Mouse (Mus musculus) hindbrain, embryonic 12.5 days (tissue): Measurements from ENCODE around the gene Ggact. TPM values are rescaled to one million over a fixed set of nuclear protein-coding genes. Genes with fewer than 3 reads are reported as not detected.
A peak's percentile ranks its signal among the peaks of the same experiment; 100 is the strongest.

Experiments used
- ATAC-seq: fragments of 200-750 bp; cut with Nextera tagmentation; 2 replicates; pipeline ENCODE4 v1.8.0; 2017; ENCODE audit warnings: moderate TSS enrichment; ENCODE audit not compliant: low FRiP score
- H3K27ac ChIP-seq: fragments of 300-500 bp; sonication (generic); 2 replicates; pipeline ENCODE4 v1.5.1; 2016; ENCODE audit warnings: mild to moderate bottlenecking
- H3K27me3 ChIP-seq: fragments of 300-500 bp; sonication (generic); 2 replicates; pipeline ENCODE4 v1.6.1; 2016; ENCODE audit warnings: mild to moderate bottlenecking
- H3K36me3 ChIP-seq: fragments of 300-500 bp; sonication (generic); 2 replicates; pipeline ENCODE4 v1.6.1; 2016; ENCODE audit warnings: mild to moderate bottlenecking
- H3K4me1 ChIP-seq: fragments of 300-500 bp; sonication (generic); 2 replicates; pipeline ENCODE4 v1.6.1; 2016
- H3K4me2 ChIP-seq: fragments of 300-500 bp; sonication (generic); replicated peaks from 2 replicates; pipeline ENCODE4 v1.6.1; 2016; ENCODE audit warnings: mild to moderate bottlenecking
- H3K4me3 ChIP-seq: fragments of 300-500 bp; sonication (generic); 2 replicates; pipeline ENCODE4 v1.5.1; 2016; ENCODE audit warnings: mild to moderate bottlenecking
- H3K9ac ChIP-seq: fragments of 300-500 bp; sonication (generic); 2 replicates; pipeline ENCODE4 v1.6.1; 2016; ENCODE audit warnings: mild to moderate bottlenecking, moderate library complexity
- H3K9me3 ChIP-seq: fragments of 300-500 bp; sonication (generic); replicated peaks from 2 replicates; pipeline ENCODE4 v1.6.1; 2016; ENCODE audit warnings: mild to moderate bottlenecking
- WGBS: fragments of 180-500 bp; shearing (Covaris S2); methylation state at CpG from one replicate; pipeline ENCODE4 v1.1.7; 2016; 5-methylcytosine and 5-hydroxymethylcytosine counted together
- polyA plus RNA-seq: library from polyadenylated mRNA; unstranded; fragments of >200 nt; fragmentation: Nextera tagmentation; extraction: Ambion mirVana; gene quantifications from 2 replicates; pipeline ENCODE4 v1.2.1, GENCODE M21; 2016

Ggact gene
- polyA plus RNA-seq, 1 experiment from 2014 or later: 8.6 TPM

- no peak overlapping the region for H3K9ac ChIP-seq
- H3K9me3 ChIP-seq: no peaks in the 10 kb centered on the region
- no peaks in the 10 kb centered on the region for H3K36me3 ChIP-seq
- H3K27me3 ChIP-seq: peaks cover 7% of the 10 kb centered on the region
- H3K4me1 ChIP-seq: peaks cover 25% of the 10 kb centered on the region
- ATAC-seq: no peak
- H3K27ac ChIP-seq: no peak overlapping the region
- 80% methylated on average over 3 of the region's 3 CpGs for WGBS
- H3K4me3 ChIP-seq: no peak overlapping the region
- no peak overlapping the region for H3K4me2 ChIP-seq
Measured at GRCm38 (mm10) chr14:122877787-122878186, 35.8 kb downstream of the Ggact start.

GRCm38 (mm10) chr14:122876723-122877122 is 36.8 kb downstream of the Ggact start:
- Histone ChIP-seq H3K9ac (no peak overlapping the region), H3K4me1 (peaks cover 24% of the 10 kb centered on the region), H3K9me3 (no peaks in the 10 kb centered on the region), H3K27me3 (peaks cover 7% of the 10 kb centered on the region), H3K36me3 (no peaks in the 10 kb centered on the region), H3K4me3 (no peak overlapping the region), H3K4me2 (no peak overlapping the region), H3K27ac (no peak overlapping the region)
- WGBS: 67% methylated on average over 7 of the region's 7 CpGs
- no peak for ATAC-seq

GRCm38 (mm10) chr14:122876163-122876562 is 37.4 kb downstream of the Ggact start:
- Histone ChIP-seq H3K9ac (no peak overlapping the region), H3K27me3 (peaks cover 7% of the 10 kb centered on the region), H3K9me3 (no peaks in the 10 kb centered on the region), H3K4me2 (no peak overlapping the region), H3K36me3 (no peaks in the 10 kb centered on the region), H3K4me1 (peaks cover 20% of the 10 kb centered on the region), H3K4me3 (no peak overlapping the region), H3K27ac (no peak overlapping the region)
- ATAC-seq: peak; percentile 89
- WGBS: 4% methylated on average over 6 of the region's 6 CpGs

- 0 out of 2 replicates have a peak overlapping the region, but pooled peaks have one; percentile 19 for H3K27ac ChIP-seq
- peaks cover 20% of the 10 kb centered on the region for H3K4me1 ChIP-seq
- no peaks in the 10 kb centered on the region for H3K36me3 ChIP-seq
- H3K4me2 ChIP-seq: no peak overlapping the region
- ATAC-seq: peak; percentile 33; the same call in 1 of the 2 replicates
- H3K27me3 ChIP-seq: peaks cover 7% of the 10 kb centered on the region
- no peaks in the 10 kb centered on the region for H3K9me3 ChIP-seq
- H3K4me3 ChIP-seq: no peak overlapping the region
- WGBS: 35% methylated on average over 6 of the region's 6 CpGs
- H3K9ac ChIP-seq: no peak overlapping the region
Measured at GRCm38 (mm10) chr14:122875636-122876035, 37.9 kb downstream of the Ggact start.

- no peak overlapping the region for H3K4me2 ChIP-seq
- peak overlapping the region; percentile 40; the same call in 1 of the 2 replicates for H3K27ac ChIP-seq
- H3K27me3 ChIP-seq: peaks cover 7% of the 10 kb centered on the region
- WGBS: 58% methylated on average over 8 of the region's 8 CpGs
- no peaks in the 10 kb centered on the region for H3K36me3 ChIP-seq
- ATAC-seq: no peak
- H3K4me1 ChIP-seq: peaks cover 20% of the 10 kb centered on the region
- no peak overlapping the region for H3K9ac ChIP-seq
- H3K4me3 ChIP-seq: no peak overlapping the region
- H3K9me3 ChIP-seq: no peaks in the 10 kb centered on the region
Measured at GRCm38 (mm10) chr14:122875056-122875455, 38.5 kb downstream of the Ggact start.

GRCm38 (mm10) chr14:122872612-122873011 is 40.9 kb downstream of the Ggact start:
- Histone ChIP-seq H3K27me3 (peaks cover 7% of the 10 kb centered on the region), H3K36me3 (no peaks in the 10 kb centered on the region), H3K9me3 (no peaks in the 10 kb centered on the region), H3K4me3 (no peak overlapping the region), H3K4me1 (peaks cover 20% of the 10 kb centered on the region), H3K9ac (no peak overlapping the region), H3K4me2 (no peak overlapping the region), H3K27ac (no peak overlapping the region)
- 84% methylated on average over 6 of the region's 6 CpGs for whole genome bisulfite sequencing
- ATAC-seq: no peak

GRCm38 (mm10) chr14:122871841-122872580 is 41.5 kb downstream of the Ggact start:
- H3K27me3 ChIP-seq: peaks cover 7% of the 10 kb centered on the region
- ATAC-seq: peak; percentile 41; the same call in 1 of the 2 replicates
- H3K4me3 ChIP-seq: no peak overlapping the region
- no peak overlapping the region for H3K4me2 ChIP-seq
- no peak overlapping the region for H3K9ac ChIP-seq
- H3K9me3 ChIP-seq: no peaks in the 10 kb centered on the region
- H3K4me1 ChIP-seq: peaks cover 20% of the 10 kb centered on the region
- no peak overlapping the region for H3K27ac ChIP-seq
- 51% methylated on average over 4 of the region's 4 CpGs for WGBS
- H3K36me3 ChIP-seq: no peaks in the 10 kb centered on the region

GRCm38 (mm10) chr14:122869831-122870230 is 43.7 kb downstream of the Ggact start:
- no peaks in the 10 kb centered on the region for H3K9me3 ChIP-seq
- H3K27me3 ChIP-seq: peaks cover 3% of the 10 kb centered on the region; the same call in 1 of the 2 replicates
- no peak overlapping the region for H3K9ac ChIP-seq
- no peak overlapping the region for H3K27ac ChIP-seq
- no peak overlapping the region for H3K4me3 ChIP-seq
- ATAC-seq: no peak
- no peaks in the 10 kb centered on the region for H3K36me3 ChIP-seq
- WGBS: 73% methylated on average over 6 of the region's 6 CpGs
- no peak overlapping the region for H3K4me2 ChIP-seq
- H3K4me1 ChIP-seq: peaks cover 10% of the 10 kb centered on the region; the same call in 1 of the 2 replicates

GRCm38 (mm10) chr14:122867531-122868285 is 45.8 kb downstream of the Ggact start:
- no peak overlapping the region for H3K27ac ChIP-seq
- 86% methylated on average over 4 of the region's 4 CpGs for whole genome bisulfite sequencing
- peaks cover 10% of the 10 kb centered on the region; the same call in 1 of the 2 replicates for H3K4me1 ChIP-seq
- no peaks in the 10 kb centered on the region for H3K9me3 ChIP-seq
- H3K9ac ChIP-seq: no peak overlapping the region
- no peaks in the 10 kb centered on the region for H3K36me3 ChIP-seq
- no peak overlapping the region for H3K4me2 ChIP-seq
- no peaks in the 10 kb centered on the region for H3K27me3 ChIP-seq
- H3K4me3 ChIP-seq: no peak overlapping the region
- ATAC-seq: no peak

GRCm38 (mm10) chr14:122865462-122866129 is 48.0 kb downstream of the Ggact start:
- H3K4me1 ChIP-seq: no peaks in the 10 kb centered on the region; the same call in 1 of the 2 replicates
- ATAC-seq: no peak
- WGBS: 80% methylated on average over 4 of the region's 4 CpGs

GRCm38 (mm10) chr14:122862623-122863022 is 50.9 kb downstream of the Ggact start:
- Histone ChIP-seq H3K27ac (no peak overlapping the region), H3K27me3 (no peaks in the 10 kb centered on the region), H3K9me3 (no peaks in the 10 kb centered on the region), H3K4me3 (no peak overlapping the region), H3K4me2 (no peak overlapping the region), H3K9ac (no peak overlapping the region), H3K4me1 (no peaks in the 10 kb centered on the region), H3K36me3 (no peaks in the 10 kb centered on the region)
- no peak for ATAC-seq
- 52% methylated on average over 4 of the region's 4 CpGs for WGBS

More at GRCm38 (mm10) chr14:122865462-122866129, 48.0 kb downstream of the Ggact start:
- Histone ChIP-seq H3K4me3 (no peak overlapping the region), H3K27ac (no peak overlapping the region), H3K36me3 (no peaks in the 10 kb centered on the region), H3K9ac (no peak overlapping the region), H3K9me3 (no peaks in the 10 kb centered on the region), H3K4me2 (no peak overlapping the region), H3K27me3 (no peaks in the 10 kb centered on the region)

- 80% methylated on average over 1 of the region's 1 CpGs for WGBS
- no peak overlapping the region for H3K4me3 ChIP-seq
- H3K4me2 ChIP-seq: no peak overlapping the region
- no peaks in the 10 kb centered on the region for H3K36me3 ChIP-seq
- no peak overlapping the region for H3K27ac ChIP-seq
- no peaks in the 10 kb centered on the region for H3K9me3 ChIP-seq
- no peak overlapping the region for H3K9ac ChIP-seq
- no peak for ATAC-seq
- no peaks in the 10 kb centered on the region for H3K4me1 ChIP-seq
- H3K27me3 ChIP-seq: no peaks in the 10 kb centered on the region
Measured at GRCm38 (mm10) chr14:122859792-122860191, 53.8 kb downstream of the Ggact start.
